Mouse (Mus musculus): ENCODE results near the gene Olfr395. TPM values are rescaled to one million over a fixed set of nuclear protein-coding genes. Genes with fewer than 3 reads are reported as not detected.

Olfr395 gene
- polyA plus RNA-seq (2014; fragmentation: Illumina TruSeq; extraction: RNeasy Lipid Tissue Mini Kit (QIAGEN cat#74804); ENCODE audit: low read depth, low replicate concordance) = not detected

GRCm38 (mm10) chr11:73909199-73909598 lies at the start of gene Olfr395:
TSS of gene Olfr395 (minus strand) at chr11:73909299.

GRCm38 (mm10) chr11:73936377-73936776 lies 27.3 kb upstream of the Olfr395 start, which contains the start of gene Olfr23:
TSS of gene Olfr23 (plus strand) at chr11:73936677.

GRCm38 (mm10) chr11:73890671-73891070 lies 18.4 kb downstream of the Olfr395 start, which contains the start of gene Olfr394:
TSS of gene Olfr394 (minus strand) at chr11:73890771.

Other genes with a start within 250 kb of the Olfr395 start
- gene Zfp735, start 220.5 kb downstream of the Olfr395 start, polyA plus RNA-seq (2014; fragmentation: Illumina TruSeq; extraction: RNeasy Lipid Tissue Mini Kit (QIAGEN cat#74804); ENCODE audit: low read depth, low replicate concordance) = not detected
- gene Olfr389, start 128.6 kb downstream of the Olfr395 start, polyA plus RNA-seq (2014; fragmentation: Illumina TruSeq; extraction: RNeasy Lipid Tissue Mini Kit (QIAGEN cat#74804); ENCODE audit: low read depth, low replicate concordance) = not detected
- gene Olfr390, start 126.3 kb downstream of the Olfr395 start, polyA plus RNA-seq (2014; fragmentation: Illumina TruSeq; extraction: RNeasy Lipid Tissue Mini Kit (QIAGEN cat#74804); ENCODE audit: low read depth, low replicate concordance) = not detected
- gene Olfr391-ps, start 106.2 kb downstream of the Olfr395 start, polyA plus RNA-seq (2014; fragmentation: Illumina TruSeq; extraction: RNeasy Lipid Tissue Mini Kit (QIAGEN cat#74804); ENCODE audit: low read depth, low replicate concordance) = not detected
- gene Olfr392, start 92.2 kb downstream of the Olfr395 start, polyA plus RNA-seq (2014; fragmentation: Illumina TruSeq; extraction: RNeasy Lipid Tissue Mini Kit (QIAGEN cat#74804); ENCODE audit: low read depth, low replicate concordance) = not detected
- gene Olfr393, start 57.8 kb downstream of the Olfr395 start, polyA plus RNA-seq (2014; fragmentation: Illumina TruSeq; extraction: RNeasy Lipid Tissue Mini Kit (QIAGEN cat#74804); ENCODE audit: low read depth, low replicate concordance) = not detected
- gene Olfr394, start 18.5 kb downstream of the Olfr395 start, polyA plus RNA-seq (2014; fragmentation: Illumina TruSeq; extraction: RNeasy Lipid Tissue Mini Kit (QIAGEN cat#74804); ENCODE audit: low read depth, low replicate concordance) = not detected
- not detected for gene Olfr23, start 27.4 kb upstream of the Olfr395 start, polyA plus RNA-seq (2014; fragmentation: Illumina TruSeq; extraction: RNeasy Lipid Tissue Mini Kit (QIAGEN cat#74804); ENCODE audit: low read depth, low replicate concordance)
- gene Olfr397, start 51.5 kb upstream of the Olfr395 start, polyA plus RNA-seq (2014; fragmentation: Illumina TruSeq; extraction: RNeasy Lipid Tissue Mini Kit (QIAGEN cat#74804); ENCODE audit: low read depth, low replicate concordance) = not detected
- gene Olfr398, start 81.1 kb upstream of the Olfr395 start, polyA plus RNA-seq (2014; fragmentation: Illumina TruSeq; extraction: RNeasy Lipid Tissue Mini Kit (QIAGEN cat#74804); ENCODE audit: low read depth, low replicate concordance) = not detected
- not detected for gene Olfr139, start 147.3 kb upstream of the Olfr395 start, polyA plus RNA-seq (2014; fragmentation: Illumina TruSeq; extraction: RNeasy Lipid Tissue Mini Kit (QIAGEN cat#74804); ENCODE audit: low read depth, low replicate concordance)
- gene Olfr399, start 147.3 kb upstream of the Olfr395 start, polyA plus RNA-seq (2014; fragmentation: Illumina TruSeq; extraction: RNeasy Lipid Tissue Mini Kit (QIAGEN cat#74804); ENCODE audit: low read depth, low replicate concordance) = not detected
- gene Zfp616, start 160.7 kb upstream of the Olfr395 start, polyA plus RNA-seq (2014; fragmentation: Illumina TruSeq; extraction: RNeasy Lipid Tissue Mini Kit (QIAGEN cat#74804); ENCODE audit: low read depth, low replicate concordance) = not detected
- not detected for gene Olfr401, start 204.4 kb upstream of the Olfr395 start, polyA plus RNA-seq (2014; fragmentation: Illumina TruSeq; extraction: RNeasy Lipid Tissue Mini Kit (QIAGEN cat#74804); ENCODE audit: low read depth, low replicate concordance)
- not detected for gene Olfr402, start 244.2 kb upstream of the Olfr395 start, polyA plus RNA-seq (2014; fragmentation: Illumina TruSeq; extraction: RNeasy Lipid Tissue Mini Kit (QIAGEN cat#74804); ENCODE audit: low read depth, low replicate concordance)

Measured in sigmoid colon, adult 10 weeks (tissue).